Mouse (Mus musculus): ENCODE measurements at regions not wholly inside any gene's neighbourhood (a gene's known extent, or its start where the extent isn't known, plus 50 kb on each side); places are given as distances from the start of the nearest gene placed in this dataset.

GRCm38 (mm10) chr3:52161688-52162087, 56.8 kb upstream of the Maml3 start:
- TF ChIP-seq CTCF (IDR thresholded peaks at IDR 0.05; ENCODE audit: low read depth), result no peak
- no peak for TF ChIP-seq EP300 (IDR thresholded peaks at IDR 0.05; ENCODE audit: low read depth)

Data from liver, postnatal 0 days (tissue).